Mouse (Mus musculus): ENCODE data around the gene Nms. TPM values are rescaled to one million over a fixed set of nuclear protein-coding genes. Genes with fewer than 3 reads are reported as not detected.

Gene Nms
- total and polyA plus RNA-seq, 2 experiments from 2014 or later: 0.85 to 1.3 TPM

DNA sequence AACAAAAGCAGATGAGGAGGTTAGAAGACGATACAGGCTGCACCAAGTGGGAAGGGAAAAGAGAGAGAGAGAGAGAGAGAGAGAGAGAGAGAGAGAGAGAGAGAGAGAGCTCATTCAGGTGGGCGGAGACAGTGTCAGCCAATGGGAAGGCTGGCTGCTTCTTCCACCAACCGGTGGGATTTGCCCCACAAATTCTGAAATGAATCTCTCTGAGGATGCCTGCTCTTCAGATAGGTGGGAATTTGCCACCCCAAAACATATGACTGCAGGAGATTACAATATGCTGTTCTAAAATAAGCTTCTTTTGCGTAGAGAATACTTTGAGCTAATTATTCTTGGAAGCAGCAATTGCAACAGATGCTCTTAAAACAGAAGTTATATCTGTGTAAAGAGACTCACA, 9.5 kb upstream of the Nms start:
- Histone ChIP-seq H3K27me3 (ENCODE audit: insufficient read depth, low read length) (no peaks in the 10 kb centered on the region), H3K9me3 (ENCODE audit: low read length) (no peaks in the 10 kb centered on the region), H3K4me2 (ENCODE audit: low read depth) (no peak overlapping the region), H3K27ac (ENCODE audit: low read depth, low read length) (no peak overlapping the region), H3K4me3 (ENCODE audit: low read depth, low read length) (no peak overlapping the region), H3K36me3 (ENCODE audit: insufficient read depth) (no peaks in the 10 kb centered on the region), H3K4me1 (ENCODE audit: insufficient read depth) (no peaks in the 10 kb centered on the region), H3K9ac (no peak overlapping the region)
- 46% methylated on average over 4 of the region's 4 CpGs for WGBS
- DNase-seq: peak; percentile 72
- ATAC-seq: peak; percentile 95
- no peak for TF ChIP-seq CTCF (IDR thresholded peaks at IDR 0.05; ENCODE audit: low read depth)

DNA sequence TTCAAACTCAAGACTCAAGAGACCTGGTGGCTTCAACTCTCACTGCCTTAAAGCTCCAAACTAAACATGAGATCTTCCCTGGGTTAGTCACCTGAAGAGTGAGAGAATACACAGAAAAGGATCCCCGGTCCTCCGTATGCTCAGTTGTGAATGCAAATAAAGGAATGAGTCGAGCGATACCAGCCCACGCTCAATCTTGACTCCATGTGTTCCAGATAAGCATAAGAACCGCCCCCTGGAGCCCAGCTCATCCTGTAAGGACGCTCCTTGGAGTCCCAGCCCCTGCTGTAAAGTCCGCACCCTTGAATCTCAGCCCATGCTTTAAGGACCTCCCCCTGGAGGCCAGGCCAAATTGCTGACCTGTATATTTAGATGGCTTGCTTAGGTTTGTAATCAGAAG, 8.2 kb upstream of the Nms start:
- no peak for ATAC-seq
- no peaks in the 10 kb centered on the region for H3K27me3 ChIP-seq (ENCODE audit: insufficient read depth, low read length)
- H3K4me2 ChIP-seq (ENCODE audit: low read depth): no peak overlapping the region
- H3K27ac ChIP-seq (ENCODE audit: low read depth, low read length): no peak overlapping the region
- H3K36me3 ChIP-seq (ENCODE audit: insufficient read depth): no peaks in the 10 kb centered on the region
- 75% methylated on average over 8 of the region's 8 CpGs for WGBS
- no peaks in the 10 kb centered on the region for H3K4me1 ChIP-seq (ENCODE audit: insufficient read depth)
- no peak for DNase-seq
- TF ChIP-seq CTCF (IDR thresholded peaks at IDR 0.05; ENCODE audit: low read depth): no peak
- H3K4me3 ChIP-seq (ENCODE audit: low read depth, low read length): no peak overlapping the region
- no peak overlapping the region for H3K9ac ChIP-seq
- H3K9me3 ChIP-seq (ENCODE audit: low read length): no peaks in the 10 kb centered on the region

DNA sequence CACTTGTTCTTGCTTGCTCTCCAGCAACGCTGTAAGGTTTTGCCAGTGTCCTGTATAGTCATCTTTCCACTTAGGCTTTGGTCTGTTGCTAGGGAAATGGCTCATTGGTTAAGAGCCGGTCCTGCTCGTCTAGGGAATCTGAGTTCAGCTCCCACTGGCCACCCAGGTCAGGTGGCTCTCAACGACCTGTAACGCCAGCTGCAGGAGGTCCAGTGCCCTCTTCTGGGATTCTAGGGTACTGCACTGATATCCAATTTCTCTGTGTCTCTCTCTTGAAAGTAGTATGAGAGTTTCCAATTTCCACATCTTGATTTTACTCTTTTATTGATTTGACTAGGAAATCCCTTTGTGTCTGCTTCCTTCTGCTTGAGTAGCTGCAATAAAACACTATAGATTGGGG, 4.3 kb upstream of the Nms start:
- DNase-seq (no peak), ATAC-seq (no peak)
- Histone ChIP-seq H3K9me3 (ENCODE audit: low read length) (no peaks in the 10 kb centered on the region), H3K4me3 (ENCODE audit: low read depth, low read length) (no peak overlapping the region), H3K4me2 (ENCODE audit: low read depth) (no peak overlapping the region), H3K27ac (ENCODE audit: low read depth, low read length) (no peak overlapping the region), H3K27me3 (ENCODE audit: insufficient read depth, low read length) (0 out of 2 replicates have a peak, but pooled peaks cover 3% of the 10 kb centered on the region), H3K9ac (no peak overlapping the region), H3K4me1 (ENCODE audit: insufficient read depth) (no peaks in the 10 kb centered on the region), H3K36me3 (ENCODE audit: insufficient read depth) (no peaks in the 10 kb centered on the region)
- WGBS: 30% methylated on average over 5 of the region's 5 CpGs
- peak; percentile 44 for TF ChIP-seq CTCF (IDR thresholded peaks at IDR 0.05; ENCODE audit: low read depth)

- Histone ChIP-seq H3K4me2 (ENCODE audit: low read depth) (no peak overlapping the region), H3K4me3 (ENCODE audit: low read depth, low read length) (no peak overlapping the region), H3K27ac (ENCODE audit: low read depth, low read length) (no peak overlapping the region), H3K27me3 (ENCODE audit: insufficient read depth, low read length) (0 out of 2 replicates have a peak, but pooled peaks cover 3% of the 10 kb centered on the region), H3K4me1 (ENCODE audit: insufficient read depth) (no peaks in the 10 kb centered on the region), H3K9ac (no peak overlapping the region), H3K36me3 (ENCODE audit: insufficient read depth) (no peaks in the 10 kb centered on the region), H3K9me3 (ENCODE audit: low read length) (no peaks in the 10 kb centered on the region)
- 26% methylated on average over 6 of the region's 6 CpGs for WGBS
- peak; percentile 66 for TF ChIP-seq CTCF (IDR thresholded peaks at IDR 0.05; ENCODE audit: low read depth)
- ATAC-seq: no peak
- peak; percentile 41 for DNase-seq
Measured at GRCm38 (mm10) chr1:38936780-38937179, 2.2 kb upstream of the Nms start.

DNA sequence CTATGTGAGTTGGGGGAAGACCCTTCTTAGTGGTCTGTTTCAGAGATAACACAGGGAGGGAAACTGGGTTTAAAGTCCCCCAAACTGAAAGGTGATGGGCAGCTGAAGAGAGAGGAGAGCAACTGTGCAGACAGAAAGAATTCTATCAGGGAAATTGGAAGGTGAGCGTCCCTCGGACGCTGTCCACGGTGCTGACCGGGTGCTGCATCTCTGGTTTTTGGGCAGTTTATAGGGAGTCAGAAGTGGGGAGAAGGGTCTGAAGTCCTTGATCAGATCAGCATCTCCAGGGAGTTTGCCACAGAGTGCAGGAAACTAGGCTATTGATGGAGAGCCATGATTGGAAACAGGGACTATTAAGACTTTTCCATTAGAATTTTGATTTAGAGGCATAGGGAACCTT, 659 bp downstream of the Nms start:
- Histone ChIP-seq H3K9ac (no peak overlapping the region), H3K9me3 (ENCODE audit: low read length) (no peaks in the 10 kb centered on the region), H3K27me3 (ENCODE audit: insufficient read depth, low read length) (0 out of 2 replicates have a peak, but pooled peaks cover 3% of the 10 kb centered on the region), H3K4me1 (ENCODE audit: insufficient read depth) (no peaks in the 10 kb centered on the region), H3K4me3 (ENCODE audit: low read depth, low read length) (no peak overlapping the region), H3K4me2 (ENCODE audit: low read depth) (no peak overlapping the region), H3K36me3 (ENCODE audit: insufficient read depth) (no peaks in the 10 kb centered on the region), H3K27ac (ENCODE audit: low read depth, low read length) (no peak overlapping the region)
- no peak for ATAC-seq
- DNase-seq: no peak
- no peak for TF ChIP-seq CTCF (IDR thresholded peaks at IDR 0.05; ENCODE audit: low read depth)
- 7% methylated on average over 5 of the region's 5 CpGs for WGBS

GRCm38 (mm10) chr1:38956457-38956856, 17.5 kb downstream of the Nms start:
- no peak for TF ChIP-seq CTCF (IDR thresholded peaks at IDR 0.05; ENCODE audit: low read depth)
- 95% methylated on average over 3 of the region's 3 CpGs for WGBS
- no peak for ATAC-seq

GRCm38 (mm10) chr1:38969116-38969515, 30.2 kb downstream of the Nms start:
- DNase-seq: no peak

More at GRCm38 (mm10) chr1:38956457-38956856, 17.5 kb downstream of the Nms start:
- Histone ChIP-seq H3K9me3 (ENCODE audit: low read length) (no peaks in the 10 kb centered on the region), H3K36me3 (ENCODE audit: insufficient read depth) (no peaks in the 10 kb centered on the region), H3K4me1 (ENCODE audit: insufficient read depth) (no peaks in the 10 kb centered on the region), H3K9ac (no peak overlapping the region), H3K4me2 (ENCODE audit: low read depth) (no peak overlapping the region), H3K27me3 (ENCODE audit: insufficient read depth, low read length) (no peaks in the 10 kb centered on the region), H3K4me3 (ENCODE audit: low read depth, low read length) (no peak overlapping the region), H3K27ac (ENCODE audit: low read depth, low read length) (no peak overlapping the region)
- no peak for DNase-seq

More at GRCm38 (mm10) chr1:38969116-38969515, 30.2 kb downstream of the Nms start:
- Histone ChIP-seq H3K9me3 (ENCODE audit: low read length) (no peaks in the 10 kb centered on the region), H3K4me1 (ENCODE audit: insufficient read depth) (no peaks in the 10 kb centered on the region), H3K9ac (no peak overlapping the region), H3K27ac (ENCODE audit: low read depth, low read length) (no peak overlapping the region), H3K4me3 (ENCODE audit: low read depth, low read length) (no peak overlapping the region), H3K27me3 (ENCODE audit: insufficient read depth, low read length) (no peaks in the 10 kb centered on the region), H3K4me2 (ENCODE audit: low read depth) (no peak overlapping the region), H3K36me3 (ENCODE audit: insufficient read depth) (no peaks in the 10 kb centered on the region)
- no peak for TF ChIP-seq CTCF (IDR thresholded peaks at IDR 0.05; ENCODE audit: low read depth)
- no peak for ATAC-seq
- 93% methylated on average over 1 of the region's 1 CpGs for whole genome bisulfite sequencing
